Mouse (Mus musculus) forebrain, embryonic 12.5 days (tissue): ENCODE measurements around the gene Ablim1. TPM values are rescaled to one million over a fixed set of nuclear protein-coding genes. Genes with fewer than 3 reads are reported as not detected.

Experiments used
- ATAC-seq: fragments of 200-750 bp; cut with Nextera tagmentation; 2 replicates; pipeline ENCODE4 v1.8.0; 2017; ENCODE audit warnings: moderate TSS enrichment; ENCODE audit not compliant: low FRiP score
- H3K27ac ChIP-seq: fragments of 300-500 bp; sonication (generic); 2 replicates; pipeline ENCODE4 v1.5.1; 2016; ENCODE audit warnings: mild to moderate bottlenecking
- H3K27me3 ChIP-seq: fragments of 300-500 bp; sonication (generic); 2 replicates; pipeline ENCODE4 v1.6.1; 2016; ENCODE audit warnings: mild to moderate bottlenecking
- H3K36me3 ChIP-seq: fragments of 300-500 bp; sonication (generic); replicated peaks from 2 replicates; pipeline ENCODE4 v1.6.1; 2016; ENCODE audit warnings: mild to moderate bottlenecking
- H3K4me1 ChIP-seq: fragments of 300-500 bp; sonication (generic); 2 replicates; pipeline ENCODE4 v1.6.1; 2016
- H3K4me2 ChIP-seq: fragments of 300-500 bp; sonication (generic); 2 replicates; pipeline ENCODE4 v1.6.1; 2016; ENCODE audit warnings: mild to moderate bottlenecking, moderate library complexity
- H3K4me3 ChIP-seq: fragments of 300-500 bp; sonication (generic); replicated peaks from 2 replicates; pipeline ENCODE4 v1.5.1; 2016; ENCODE audit warnings: mild to moderate bottlenecking
- H3K9ac ChIP-seq: fragments of 300-500 bp; sonication (generic); 2 replicates; pipeline ENCODE4 v1.6.1; 2016; ENCODE audit warnings: mild to moderate bottlenecking
- H3K9me3 ChIP-seq: fragments of 300-500 bp; sonication (generic); 2 replicates; pipeline ENCODE4 v1.6.1; 2016
- WGBS: fragments of 180-500 bp; shearing (Covaris S2); methylation state at CpG from one replicate; pipeline ENCODE4 v1.1.7; 2016; 5-methylcytosine and 5-hydroxymethylcytosine counted together
- polyA plus RNA-seq: library from polyadenylated mRNA; unstranded; fragments of >200 nt; fragmentation: Nextera tagmentation; extraction: Ambion mirVana; gene quantifications from 2 replicates; pipeline ENCODE4 v1.2.1, GENCODE M21; 2016

Gene Ablim1
- polyA plus RNA-seq, 1 experiment from 2014 or later = 17.7 TPM

DNA sequence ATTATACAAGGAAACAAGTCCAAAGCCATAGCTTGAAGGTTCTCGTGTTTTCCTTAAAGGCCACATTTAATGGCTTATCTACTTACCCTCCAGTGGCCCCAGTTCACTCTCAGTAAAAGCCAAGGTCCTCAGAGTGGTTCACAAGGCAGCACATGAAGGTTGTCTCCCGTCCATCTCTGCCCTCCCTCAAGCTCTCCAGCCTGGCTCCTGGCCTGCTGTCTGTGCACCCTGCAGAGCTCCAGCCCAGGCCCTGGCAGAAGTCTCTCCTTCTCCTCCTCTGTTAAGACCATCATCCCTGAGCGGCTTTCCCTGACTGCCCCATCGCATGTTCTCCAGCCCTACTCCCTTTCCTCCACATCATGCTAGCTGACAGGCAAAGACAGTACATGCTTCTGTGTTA is 20.4 kb downstream of the Ablim1 start:
- ATAC-seq = no peak
- Histone ChIP-seq H3K4me3 (no peak overlapping the region), H3K27me3 (0 out of 2 replicates have a peak, but pooled peaks cover 3% of the 10 kb centered on the region), H3K36me3 (no peaks in the 10 kb centered on the region), H3K4me1 (no peaks in the 10 kb centered on the region), H3K9me3 (no peaks in the 10 kb centered on the region), H3K4me2 (no peak overlapping the region), H3K9ac (no peak overlapping the region), H3K27ac (no peak overlapping the region)
- 85% methylated on average over 4 of the region's 4 CpGs for WGBS

DNA sequence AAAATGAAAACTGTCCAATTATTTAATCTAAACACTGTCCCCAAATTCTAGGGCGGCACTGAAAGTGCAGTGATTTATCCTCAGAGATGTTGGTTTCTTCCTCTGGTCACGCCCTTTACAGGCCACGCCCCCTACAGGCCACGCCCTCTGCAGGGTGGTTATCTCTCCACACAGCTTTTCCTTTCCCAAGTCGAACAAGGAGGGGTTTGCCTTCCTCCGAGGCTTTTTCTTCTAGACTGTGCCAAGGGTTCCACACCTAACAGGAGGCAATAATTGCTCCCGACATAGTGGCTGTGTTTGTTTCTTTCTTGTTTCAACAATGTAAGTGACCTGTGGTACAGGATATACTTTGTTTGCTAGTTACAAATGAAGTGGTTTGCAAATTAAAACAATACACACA is 21.0 kb downstream of the Ablim1 start:
- Histone ChIP-seq H3K36me3 (no peaks in the 10 kb centered on the region), H3K27ac (no peak overlapping the region), H3K4me2 (no peak overlapping the region), H3K9ac (no peak overlapping the region), H3K4me3 (no peak overlapping the region), H3K27me3 (0 out of 2 replicates have a peak, but pooled peaks cover 3% of the 10 kb centered on the region), H3K4me1 (no peaks in the 10 kb centered on the region), H3K9me3 (no peaks in the 10 kb centered on the region)
- 42% methylated on average over 7 of the region's 7 CpGs for WGBS
- ATAC-seq = no peak

DNA sequence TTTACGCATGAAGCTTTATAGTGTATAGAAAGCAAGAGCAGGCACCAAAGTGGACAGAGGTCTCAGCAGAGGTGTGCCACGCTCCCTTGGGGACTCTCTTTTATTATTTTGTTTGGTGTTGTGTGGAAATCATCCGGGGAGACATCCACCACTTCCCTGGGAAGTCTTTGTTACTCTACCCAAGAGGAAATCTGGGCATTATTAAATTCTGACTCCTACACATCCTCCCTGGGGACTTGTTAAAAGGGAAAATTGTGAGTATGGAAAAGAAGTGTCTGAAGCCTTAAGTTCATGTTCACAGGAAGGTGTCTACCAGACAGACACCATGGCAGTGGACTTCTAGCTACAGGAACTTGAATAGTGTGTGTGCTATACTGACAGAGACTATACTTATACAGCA is 31.4 kb downstream of the Ablim1 start:
- H3K4me1 ChIP-seq = no peaks in the 10 kb centered on the region; the same call in 1 of the 2 replicates
- no peak overlapping the region for H3K4me3 ChIP-seq
- no peak for ATAC-seq
- H3K9me3 ChIP-seq = 0 out of 2 replicates have a peak, but pooled peaks cover 3% of the 10 kb centered on the region
- 78% methylated on average over 3 of the region's 3 CpGs for WGBS
- H3K9ac ChIP-seq = no peak overlapping the region
- H3K4me2 ChIP-seq = no peak overlapping the region
- H3K27ac ChIP-seq = no peak overlapping the region
- H3K27me3 ChIP-seq = 0 out of 2 replicates have a peak, but pooled peaks cover 2% of the 10 kb centered on the region
- no peaks in the 10 kb centered on the region for H3K36me3 ChIP-seq

DNA sequence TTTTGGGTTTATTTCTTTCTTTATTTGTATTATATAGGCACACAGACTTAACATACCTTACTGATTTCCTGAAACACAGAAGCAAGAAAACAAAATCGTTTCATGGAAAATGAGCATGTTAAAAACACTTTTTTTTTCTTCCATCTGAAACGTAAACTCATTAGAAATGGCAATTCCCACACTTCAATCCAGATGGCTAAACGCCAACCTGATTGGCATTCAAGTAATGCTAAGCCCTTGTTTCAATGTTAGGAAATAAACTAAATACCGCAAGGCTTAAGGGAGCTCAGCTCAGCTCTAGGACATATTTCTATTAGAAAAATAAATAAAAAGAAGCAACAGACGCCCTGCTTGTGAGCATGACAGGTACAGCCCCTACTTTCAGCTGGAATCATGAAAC is 32.1 kb downstream of the Ablim1 start:
- WGBS = 60% methylated on average over 5 of the region's 5 CpGs
- Histone ChIP-seq H3K27me3 (0 out of 2 replicates have a peak, but pooled peaks cover 2% of the 10 kb centered on the region), H3K9me3 (0 out of 2 replicates have a peak, but pooled peaks cover 3% of the 10 kb centered on the region), H3K4me3 (no peak overlapping the region), H3K27ac (no peak overlapping the region), H3K4me2 (no peak overlapping the region), H3K9ac (no peak overlapping the region), H3K4me1 (no peaks in the 10 kb centered on the region; the same call in 1 of the 2 replicates), H3K36me3 (no peaks in the 10 kb centered on the region)
- ATAC-seq = no peak

DNA sequence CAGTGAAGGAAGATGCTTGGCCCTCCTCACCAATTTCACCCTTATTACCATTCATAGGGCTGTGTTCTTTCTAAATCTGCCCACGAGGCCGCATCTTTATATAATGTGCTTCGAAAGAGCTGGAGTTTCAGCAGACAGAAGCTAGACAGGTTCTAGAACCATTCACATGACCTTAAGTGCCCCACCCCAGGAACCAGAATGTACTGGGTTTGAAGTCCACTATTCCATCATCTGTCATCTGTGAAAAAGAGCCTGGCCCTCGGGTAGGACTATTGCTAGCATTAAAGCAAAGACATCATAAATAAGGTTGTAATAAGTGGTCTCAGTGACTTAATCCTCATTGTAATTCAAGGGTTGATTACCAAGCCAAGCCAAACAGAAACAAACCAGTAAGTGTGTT is 35.1 kb downstream of the Ablim1 start:
- H3K27me3 ChIP-seq = peaks cover 7% of the 10 kb centered on the region; the same call in 1 of the 2 replicates
- no peak overlapping the region for H3K4me3 ChIP-seq
- peaks cover 9% of the 10 kb centered on the region for H3K4me1 ChIP-seq
- no peak overlapping the region for H3K4me2 ChIP-seq
- H3K36me3 ChIP-seq = no peaks in the 10 kb centered on the region
- ATAC-seq = no peak
- H3K9me3 ChIP-seq = no peaks in the 10 kb centered on the region
- no peak overlapping the region for H3K27ac ChIP-seq
- H3K9ac ChIP-seq = no peak overlapping the region
- WGBS = 81% methylated on average over 4 of the region's 4 CpGs

DNA sequence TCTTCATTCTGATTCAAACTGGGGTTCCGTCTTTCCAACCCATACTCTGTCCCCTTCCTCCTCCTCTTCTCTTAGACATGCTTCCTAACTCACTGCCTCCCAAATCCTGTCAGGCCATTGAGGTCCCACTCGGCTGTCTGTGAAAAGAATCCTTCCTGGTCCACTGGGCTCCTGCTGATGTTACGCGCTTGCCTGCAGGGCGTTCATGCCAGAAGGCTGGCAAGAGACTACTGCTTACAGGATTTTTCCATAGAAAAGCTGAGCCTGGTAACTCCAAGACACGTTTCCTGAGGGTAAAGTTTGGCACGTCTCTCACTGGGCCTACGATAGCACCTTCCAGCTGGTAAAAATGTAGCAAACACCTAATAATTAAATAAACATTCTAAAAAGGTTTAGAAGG is 36.5 kb downstream of the Ablim1 start:
- 81% methylated on average over 8 of the region's 8 CpGs for WGBS
- Histone ChIP-seq H3K36me3 (no peaks in the 10 kb centered on the region), H3K4me1 (peaks cover 17% of the 10 kb centered on the region), H3K27ac (no peak overlapping the region), H3K27me3 (peaks cover 20% of the 10 kb centered on the region; the same call in 1 of the 2 replicates), H3K9ac (no peak overlapping the region), H3K9me3 (no peaks in the 10 kb centered on the region), H3K4me3 (no peak overlapping the region), H3K4me2 (no peak overlapping the region)
- no peak for ATAC-seq

DNA sequence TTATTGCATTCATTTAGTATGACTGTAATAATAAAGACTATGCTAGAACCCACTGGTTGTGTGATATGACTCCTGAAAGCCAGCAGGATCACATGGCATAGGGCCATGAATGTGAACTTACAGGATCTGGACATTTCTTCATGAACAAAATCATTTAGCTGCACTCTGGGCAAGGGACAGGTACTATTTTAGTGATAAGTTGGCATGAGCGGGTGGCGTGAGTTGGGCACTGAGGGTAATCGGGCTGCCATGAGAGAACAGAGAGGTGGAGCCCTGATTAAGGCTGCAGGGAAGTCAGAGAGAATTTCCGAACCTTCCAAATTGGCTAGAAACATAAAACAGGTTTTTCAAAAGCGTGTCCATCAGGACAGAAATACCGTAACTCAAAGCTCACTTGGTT is 37.7 kb downstream of the Ablim1 start:
- ATAC-seq = no peak
- Histone ChIP-seq H3K27me3 (peaks cover 22% of the 10 kb centered on the region; the same call in 1 of the 2 replicates), H3K4me2 (no peak overlapping the region), H3K4me3 (no peak overlapping the region), H3K27ac (no peak overlapping the region), H3K9me3 (no peaks in the 10 kb centered on the region), H3K4me1 (peaks cover 26% of the 10 kb centered on the region), H3K36me3 (no peaks in the 10 kb centered on the region), H3K9ac (no peak overlapping the region)
- WGBS = 85% methylated on average over 6 of the region's 6 CpGs

DNA sequence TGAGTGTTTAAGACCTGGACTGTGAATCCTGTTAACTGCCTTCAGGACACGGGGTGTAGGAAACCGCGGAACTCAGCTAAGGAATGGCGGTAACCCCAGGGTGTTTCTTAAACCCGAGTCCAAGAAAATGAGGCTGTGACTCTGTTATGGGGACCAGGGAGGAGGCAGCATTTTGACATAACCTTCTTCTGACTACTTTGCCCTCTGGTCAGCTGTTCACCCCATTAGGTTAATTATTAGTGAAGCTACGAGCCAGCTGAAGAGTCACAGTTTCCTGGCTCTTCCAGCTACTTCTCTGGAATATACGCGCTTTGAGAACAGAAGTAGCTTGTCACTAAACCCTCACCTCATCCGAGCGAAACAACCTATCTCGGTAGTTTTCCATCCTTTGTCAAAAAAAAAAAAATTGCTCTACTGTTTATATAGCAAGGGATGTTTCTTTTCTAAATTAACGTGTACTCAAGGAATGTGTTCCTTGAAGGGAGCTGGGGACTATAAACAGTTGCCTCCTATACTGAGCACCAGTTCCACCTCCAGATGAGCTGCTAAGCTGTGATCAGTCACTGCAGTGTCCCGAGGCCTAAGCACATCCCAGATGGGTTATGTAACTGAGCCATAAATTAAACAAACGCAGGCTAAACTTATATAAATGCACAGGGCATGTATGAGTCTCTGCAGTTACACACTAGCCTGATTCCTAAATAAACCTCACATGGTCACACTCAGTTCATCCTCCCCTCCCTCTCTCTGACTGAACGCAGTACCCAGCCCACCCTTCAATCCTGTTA is 39.4 kb downstream of the Ablim1 start:
- H3K9ac ChIP-seq = no peak overlapping the region
- H3K36me3 ChIP-seq = no peaks in the 10 kb centered on the region
- 57% methylated on average over 15 of the region's 15 CpGs for WGBS
- H3K27ac ChIP-seq = no peak overlapping the region
- peaks cover 26% of the 10 kb centered on the region for H3K4me1 ChIP-seq
- H3K27me3 ChIP-seq = peaks cover 24% of the 10 kb centered on the region; the same call in 1 of the 2 replicates
- no peak for ATAC-seq
- no peaks in the 10 kb centered on the region for H3K9me3 ChIP-seq
- no peak overlapping the region for H3K4me3 ChIP-seq
- peak overlapping the region; percentile 29 for H3K4me2 ChIP-seq

DNA sequence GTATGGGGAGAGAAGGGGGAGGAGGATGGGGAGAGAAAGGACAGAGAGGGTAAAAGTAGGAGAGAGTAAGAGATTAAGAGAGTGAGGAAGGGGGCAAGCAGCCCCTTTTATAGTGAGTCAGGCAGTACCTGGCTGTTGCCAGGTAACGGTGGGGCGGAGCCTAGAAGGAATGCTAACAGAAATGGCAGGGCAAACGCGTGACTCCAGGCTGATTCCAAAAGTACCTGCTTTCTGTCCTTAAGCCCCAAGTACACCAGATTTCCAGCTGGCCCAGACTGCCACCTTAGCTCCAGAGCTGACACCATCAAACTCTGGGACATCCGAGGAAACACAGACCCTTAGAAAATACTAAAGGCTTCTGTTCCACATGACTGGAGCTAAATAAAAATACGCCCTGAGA is 40.0 kb downstream of the Ablim1 start:
- H3K9me3 ChIP-seq = no peaks in the 10 kb centered on the region
- no peak for ATAC-seq
- no peak overlapping the region for H3K27ac ChIP-seq
- peaks cover 31% of the 10 kb centered on the region for H3K4me1 ChIP-seq
- 0 out of 2 replicates have a peak overlapping the region, but pooled peaks have one; percentile 4 for H3K4me3 ChIP-seq
- 18% methylated on average over 6 of the region's 6 CpGs for WGBS
- H3K4me2 ChIP-seq = peak overlapping the region; percentile 29
- H3K27me3 ChIP-seq = peaks cover 24% of the 10 kb centered on the region; the same call in 1 of the 2 replicates
- no peak overlapping the region for H3K9ac ChIP-seq
- H3K36me3 ChIP-seq = no peaks in the 10 kb centered on the region

DNA sequence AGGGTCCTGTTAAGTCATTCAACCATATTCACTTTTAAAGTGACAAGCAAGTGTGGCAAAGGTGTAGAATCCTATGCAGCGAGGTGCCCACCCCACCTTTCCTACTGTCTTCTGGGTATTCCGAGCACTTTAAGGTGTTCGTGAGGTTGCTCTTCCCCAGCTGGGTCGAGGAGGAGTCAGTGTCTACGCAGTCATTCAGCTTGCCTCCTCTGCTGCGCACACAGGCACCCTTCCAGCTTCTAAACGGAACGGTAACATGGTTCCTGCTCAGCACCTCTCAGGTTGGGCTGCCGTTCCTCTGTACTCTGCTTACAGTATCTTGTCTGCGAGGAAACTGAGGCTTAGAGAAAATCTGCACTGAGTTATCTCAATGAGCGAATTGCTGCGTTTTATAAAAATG is 40.4 kb downstream of the Ablim1 start:
- Histone ChIP-seq H3K27ac (no peak overlapping the region), H3K9ac (no peak overlapping the region), H3K36me3 (no peaks in the 10 kb centered on the region), H3K27me3 (peaks cover 24% of the 10 kb centered on the region; the same call in 1 of the 2 replicates), H3K4me2 (peak overlapping the region; percentile 29), H3K4me1 (peaks cover 36% of the 10 kb centered on the region), H3K4me3 (no peak overlapping the region), H3K9me3 (no peaks in the 10 kb centered on the region)
- WGBS = 47% methylated on average over 12 of the region's 12 CpGs
- ATAC-seq = no peak

DNA sequence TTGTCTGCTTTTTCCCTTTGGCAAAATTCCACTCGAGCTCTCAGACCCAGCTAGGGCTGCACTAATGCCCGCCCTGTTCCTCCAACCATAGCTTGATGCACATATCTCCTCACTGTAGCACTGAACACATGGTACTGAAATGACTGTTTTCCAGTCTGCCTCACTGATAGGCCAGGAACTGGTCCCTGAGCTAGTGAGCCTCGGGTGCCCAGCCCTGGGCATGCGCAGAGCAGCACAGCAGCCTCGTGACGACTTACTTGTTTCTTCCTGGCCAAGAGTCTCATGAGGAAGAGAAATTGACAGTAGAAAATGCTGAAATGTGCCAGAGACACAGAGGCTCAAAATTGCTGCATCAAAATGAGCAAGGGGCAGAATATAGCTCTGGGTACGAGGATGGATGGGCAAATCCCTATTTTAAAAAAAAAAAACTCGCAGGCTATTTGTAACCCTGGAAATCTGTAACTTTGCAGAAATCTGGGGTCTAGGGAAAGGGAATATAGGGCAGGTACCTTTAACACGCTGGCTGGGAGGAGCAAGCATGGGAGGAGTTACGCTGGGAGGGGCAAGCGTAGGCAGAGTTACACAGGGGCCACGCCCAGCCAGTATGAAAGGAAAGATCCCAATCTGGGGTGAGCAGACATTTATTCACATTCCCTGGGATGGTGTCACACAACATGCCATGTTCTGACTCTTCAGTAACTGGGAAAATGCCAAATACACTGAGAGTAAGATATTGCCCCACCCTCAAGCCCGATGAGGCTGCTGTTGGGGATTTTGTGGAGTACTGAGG is 41.7 kb downstream of the Ablim1 start:
- no peak overlapping the region for H3K4me2 ChIP-seq
- no peaks in the 10 kb centered on the region for H3K9me3 ChIP-seq
- H3K4me3 ChIP-seq = no peak overlapping the region
- H3K4me1 ChIP-seq = peaks cover 41% of the 10 kb centered on the region
- ATAC-seq = no peak
- H3K27me3 ChIP-seq = peaks cover 24% of the 10 kb centered on the region; the same call in 1 of the 2 replicates
- no peak overlapping the region for H3K27ac ChIP-seq
- no peak overlapping the region for H3K9ac ChIP-seq
- 50% methylated on average over 13 of the region's 13 CpGs for WGBS
- H3K36me3 ChIP-seq = no peaks in the 10 kb centered on the region

DNA sequence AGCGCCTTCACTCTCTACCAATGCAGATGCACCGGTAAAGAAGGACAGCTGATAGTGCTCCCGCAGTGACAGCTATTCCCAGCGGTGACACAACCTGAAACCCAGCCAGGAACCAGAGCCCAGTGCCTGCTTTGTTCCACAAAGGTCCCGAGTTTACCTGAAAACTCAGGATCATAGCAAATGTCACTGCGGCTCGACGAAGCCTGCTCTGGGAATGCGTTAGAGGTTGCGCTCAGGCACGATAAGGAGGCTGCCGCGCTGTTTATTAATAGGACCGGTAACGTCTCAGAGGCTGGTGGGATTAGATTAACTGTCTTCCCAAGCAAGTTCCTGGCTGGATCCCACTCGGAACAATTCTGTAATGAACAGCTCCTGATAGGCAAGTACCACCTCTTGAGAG is 43.0 kb downstream of the Ablim1 start:
- Histone ChIP-seq H3K27ac (no peak overlapping the region), H3K9me3 (no peaks in the 10 kb centered on the region), H3K36me3 (no peaks in the 10 kb centered on the region), H3K9ac (no peak overlapping the region), H3K27me3 (peaks cover 24% of the 10 kb centered on the region; the same call in 1 of the 2 replicates), H3K4me3 (no peak overlapping the region), H3K4me1 (peaks cover 41% of the 10 kb centered on the region), H3K4me2 (no peak overlapping the region)
- 78% methylated on average over 16 of the region's 16 CpGs for WGBS
- no peak for ATAC-seq
